Mouse (Mus musculus) stomach, embryonic 14.5 days (tissue): ENCODE data around the gene Lgals9. TPM values are rescaled to one million over a fixed set of nuclear protein-coding genes. Genes with fewer than 3 reads are reported as not detected.
A peak's percentile ranks its signal among the peaks of the same experiment; 100 is the strongest.

Experiments
- ATAC-seq: fragments of 200-750 bp; cut with Nextera tagmentation; 2 replicates; pipeline ENCODE4 v1.8.0; 2017; ENCODE audit warnings: low read depth, moderate TSS enrichment; ENCODE audit not compliant: insufficient number of reproducible peaks, insufficient read depth, low FRiP score
- H3K27ac ChIP-seq: fragments of 300-500 bp; sonication (generic); 2 replicates; pipeline ENCODE4 v1.5.1; 2014; ENCODE audit warnings: mild to moderate bottlenecking, low read length, moderate library complexity, mixed read lengths
- H3K27me3 ChIP-seq: fragments of 300-500 bp; sonication (generic); 2 replicates; pipeline ENCODE4 v1.6.1; 2014; ENCODE audit warnings: low read length, control low read depth, mixed read lengths; ENCODE audit not compliant: control insufficient read depth, insufficient read depth
- H3K36me3 ChIP-seq: fragments of 300-500 bp; sonication (generic); 2 replicates; pipeline ENCODE4 v1.6.1; 2014; ENCODE audit warnings: mild to moderate bottlenecking, control low read depth, low read length, moderate library complexity, mixed read lengths; ENCODE audit not compliant: control insufficient read depth, insufficient read depth
- H3K4me1 ChIP-seq: fragments of 300-500 bp; sonication (generic); 2 replicates; pipeline ENCODE4 v1.6.1; 2014; ENCODE audit warnings: low read length, control low read depth, mixed read lengths; ENCODE audit not compliant: control insufficient read depth, insufficient read depth
- H3K4me2 ChIP-seq: fragments of 300-500 bp; sonication (generic); replicated peaks from 2 replicates; pipeline ENCODE4 v1.6.1; 2014; ENCODE audit warnings: low read depth, low read length, control low read depth
- H3K4me3 ChIP-seq: fragments of 300-500 bp; sonication (generic); 2 replicates; pipeline ENCODE4 v1.5.1; 2014; ENCODE audit warnings: low read depth, low read length, control low read depth
- H3K9ac ChIP-seq: fragments of 300-500 bp; sonication (generic); replicated peaks from 2 replicates; pipeline ENCODE4 v1.6.1; 2014; ENCODE audit warnings: low read depth, mild to moderate bottlenecking, control low read depth, low read length, moderate library complexity, mixed read lengths
- H3K9me3 ChIP-seq: fragments of 300-500 bp; sonication (generic); 2 replicates; pipeline ENCODE4 v1.6.1; 2016; ENCODE audit warnings: low read depth, low read length, control low read depth; ENCODE audit not compliant: control insufficient read depth
- WGBS: fragments of 180-500 bp; shearing (Covaris S2); extraction: QIAGEN DNeasy Blood & Tissue Kit; methylation state at CpG from one replicate; pipeline ENCODE4 v1.1.7; 2014; 5-methylcytosine and 5-hydroxymethylcytosine counted together
- polyA plus RNA-seq: library from polyadenylated mRNA; unstranded; fragments of >200 nt; fragmentation: Nextera tagmentation; extraction: Ambion mirVana; gene quantifications from 2 replicates; pipeline ENCODE4 v1.2.1, GENCODE M21; 2014

Lgals9 gene
- polyA plus RNA-seq, 1 experiment from 2014 or later, result 32.9 TPM

DNA sequence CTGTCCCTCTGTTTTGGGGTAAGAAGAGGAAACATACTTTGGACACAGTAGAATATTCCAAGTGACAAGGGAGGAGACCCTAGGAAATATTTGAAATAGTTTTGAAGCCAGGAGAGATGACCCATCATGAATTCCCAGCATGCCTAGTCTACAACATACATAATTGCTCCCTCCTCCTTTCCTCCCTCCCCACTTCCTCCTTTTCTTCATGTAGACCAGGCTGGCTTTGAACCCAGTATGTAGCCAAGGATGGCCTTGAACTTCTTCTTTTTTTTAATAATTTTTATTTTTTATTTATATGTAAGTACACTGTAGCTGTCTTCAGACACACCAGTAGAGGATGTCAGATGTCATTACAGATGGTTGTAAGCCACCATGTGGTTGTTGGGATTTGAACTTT is 759 bp upstream of the Lgals9 start:
- Histone ChIP-seq H3K27ac (no peak overlapping the region), H3K4me3 (no peak overlapping the region), H3K4me1 (0 out of 2 replicates have a peak, but pooled peaks cover 5% of the 10 kb centered on the region), H3K4me2 (no peak overlapping the region), H3K9me3 (peaks cover 3% of the 10 kb centered on the region; the same call in 1 of the 2 replicates), H3K9ac (no peak overlapping the region), H3K36me3 (no peaks in the 10 kb centered on the region), H3K27me3 (no peaks in the 10 kb centered on the region)
- ATAC-seq, result no peak

DNA sequence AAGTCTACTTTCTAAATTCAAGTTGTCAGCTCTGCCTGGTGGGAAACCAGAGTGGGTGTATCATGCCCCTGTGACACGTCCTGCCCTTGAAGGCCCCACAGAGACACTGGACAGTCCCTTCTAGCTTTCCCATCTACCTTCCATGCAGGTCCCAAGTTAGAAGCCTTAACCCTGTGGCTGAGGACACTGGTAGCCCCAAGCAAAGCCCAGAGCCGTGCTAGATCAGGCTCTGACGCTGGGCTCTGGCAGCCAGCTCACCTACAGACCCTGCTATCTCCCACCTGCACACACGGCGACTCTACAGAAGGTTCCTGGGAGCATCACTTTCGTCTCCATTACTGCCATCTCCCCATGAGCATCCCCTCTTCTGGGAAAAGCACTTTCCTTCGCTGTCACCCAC is 1.2 kb downstream of the Lgals9 start:
- H3K4me1 ChIP-seq, result 0 out of 2 replicates have a peak, but pooled peaks cover 5% of the 10 kb centered on the region
- 88% methylated on average over 7 of the region's 7 CpGs for WGBS
- H3K4me2 ChIP-seq, result no peak overlapping the region
- H3K9ac ChIP-seq, result no peak overlapping the region
- H3K4me3 ChIP-seq, result no peak overlapping the region
- H3K9me3 ChIP-seq, result no peaks in the 10 kb centered on the region
- no peaks in the 10 kb centered on the region for H3K36me3 ChIP-seq
- ATAC-seq, result no peak
- H3K27me3 ChIP-seq, result no peaks in the 10 kb centered on the region
- H3K27ac ChIP-seq, result no peak overlapping the region

DNA sequence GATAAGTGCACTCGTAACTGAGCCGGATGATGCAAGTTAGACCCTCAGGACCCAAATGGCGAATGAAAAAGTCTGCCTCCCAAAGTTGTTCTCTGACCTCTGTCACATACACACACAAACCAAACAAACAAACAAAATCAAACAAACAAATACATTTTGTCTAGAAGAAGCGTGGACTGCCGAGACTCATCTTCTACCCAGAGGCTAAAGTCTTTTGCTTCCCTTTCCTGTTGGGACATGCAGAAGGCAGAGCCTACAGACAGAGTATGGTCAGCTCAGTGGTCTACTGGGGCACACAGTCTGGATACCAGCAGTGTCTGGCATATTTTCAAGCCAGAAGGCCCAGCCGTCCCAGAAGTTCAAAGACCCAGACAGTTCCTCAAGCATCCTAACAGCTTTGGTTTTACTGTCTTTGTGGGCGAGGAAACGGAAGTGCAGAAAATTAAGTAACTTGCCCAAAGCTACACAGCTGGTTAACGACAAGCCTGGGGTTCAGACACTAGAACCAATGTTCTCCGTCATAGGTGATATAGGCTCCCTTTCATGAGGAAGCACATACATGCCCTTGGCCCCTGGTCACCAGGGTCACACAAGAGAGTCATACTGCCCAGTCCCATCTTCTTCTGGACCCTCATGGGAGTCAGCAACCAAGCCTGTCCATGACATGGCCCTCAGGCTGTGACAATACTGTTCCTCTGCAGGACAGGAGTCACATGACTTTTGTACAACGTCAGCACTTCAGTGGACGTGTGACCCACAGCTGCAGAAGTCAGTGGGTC is 2.0 kb downstream of the Lgals9 start:
- ATAC-seq, result no peak
- no peak overlapping the region for H3K4me2 ChIP-seq
- no peaks in the 10 kb centered on the region for H3K9me3 ChIP-seq
- no peak overlapping the region for H3K4me3 ChIP-seq
- no peak overlapping the region for H3K27ac ChIP-seq
- H3K9ac ChIP-seq, result no peak overlapping the region
- H3K27me3 ChIP-seq, result no peaks in the 10 kb centered on the region
- H3K36me3 ChIP-seq, result no peaks in the 10 kb centered on the region
- 0 out of 2 replicates have a peak, but pooled peaks cover 5% of the 10 kb centered on the region for H3K4me1 ChIP-seq
- 78% methylated on average over 12 of the region's 12 CpGs for WGBS

DNA sequence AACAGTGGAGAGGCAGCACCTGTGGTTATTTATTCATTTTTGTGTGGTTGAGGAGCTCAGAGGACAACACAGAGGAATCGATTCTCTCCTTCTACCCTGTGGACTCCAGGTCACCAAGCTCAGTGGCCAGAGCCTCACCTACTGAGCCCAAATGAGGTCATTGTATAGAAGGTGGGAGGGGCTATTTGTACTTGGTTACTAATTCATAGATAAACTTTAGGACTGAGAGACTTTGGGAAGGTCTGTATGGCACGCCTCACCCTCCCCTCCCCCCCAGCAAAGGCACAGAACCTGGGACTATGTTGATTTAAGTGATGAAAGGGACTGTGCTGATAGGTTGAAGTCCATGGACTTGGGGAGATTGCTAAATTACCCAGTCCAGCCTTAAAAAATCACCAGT is 2.7 kb downstream of the Lgals9 start:
- no peak overlapping the region for H3K27ac ChIP-seq

DNA sequence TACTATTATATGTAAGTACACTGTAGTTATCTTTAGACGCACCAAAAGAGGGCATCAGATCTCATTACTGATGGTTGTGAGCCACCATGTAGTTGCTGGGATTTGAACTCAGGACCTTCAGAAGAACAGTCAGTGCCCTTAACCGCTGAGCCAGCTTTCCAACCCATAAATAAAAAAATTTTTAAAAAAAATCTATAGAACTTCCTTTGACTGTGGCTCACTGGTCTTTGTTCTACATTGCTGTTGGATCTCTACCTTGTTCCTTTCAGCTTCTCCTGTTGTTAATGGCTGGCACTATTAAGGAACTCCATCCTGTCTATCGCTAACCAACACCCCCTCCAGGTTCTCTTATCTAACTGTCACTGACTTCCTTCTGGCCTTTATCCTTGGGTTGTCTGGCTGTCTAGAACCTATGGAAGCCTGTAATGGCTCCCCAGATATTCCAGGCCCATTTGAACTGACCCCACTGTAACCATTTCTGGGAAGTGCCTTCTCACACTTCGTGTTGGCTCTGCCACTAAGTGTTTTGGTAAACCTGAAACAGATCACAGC is 4.6 kb downstream of the Lgals9 start:
- no peak overlapping the region for H3K4me3 ChIP-seq
- H3K9ac ChIP-seq, result no peak overlapping the region
- 76% methylated on average over 4 of the region's 4 CpGs for WGBS
- H3K27me3 ChIP-seq, result no peaks in the 10 kb centered on the region
- H3K36me3 ChIP-seq, result no peaks in the 10 kb centered on the region
- 0 out of 2 replicates have a peak, but pooled peaks cover 5% of the 10 kb centered on the region for H3K4me1 ChIP-seq
- H3K4me2 ChIP-seq, result no peak overlapping the region
- H3K9me3 ChIP-seq, result no peaks in the 10 kb centered on the region
- no peak for ATAC-seq
- H3K27ac ChIP-seq, result no peak overlapping the region

More for the DNA sequence above, 2.7 kb downstream of the Lgals9 start:
- H3K4me1 ChIP-seq, result 0 out of 2 replicates have a peak, but pooled peaks cover 5% of the 10 kb centered on the region
- H3K4me2 ChIP-seq, result no peak overlapping the region
- ATAC-seq, result peak; percentile 89
- H3K9me3 ChIP-seq, result no peaks in the 10 kb centered on the region
- H3K4me3 ChIP-seq, result no peak overlapping the region
- no peaks in the 10 kb centered on the region for H3K36me3 ChIP-seq
- no peak overlapping the region for H3K9ac ChIP-seq
- no peaks in the 10 kb centered on the region for H3K27me3 ChIP-seq
- WGBS, result 62% methylated on average over 2 of the region's 2 CpGs

DNA sequence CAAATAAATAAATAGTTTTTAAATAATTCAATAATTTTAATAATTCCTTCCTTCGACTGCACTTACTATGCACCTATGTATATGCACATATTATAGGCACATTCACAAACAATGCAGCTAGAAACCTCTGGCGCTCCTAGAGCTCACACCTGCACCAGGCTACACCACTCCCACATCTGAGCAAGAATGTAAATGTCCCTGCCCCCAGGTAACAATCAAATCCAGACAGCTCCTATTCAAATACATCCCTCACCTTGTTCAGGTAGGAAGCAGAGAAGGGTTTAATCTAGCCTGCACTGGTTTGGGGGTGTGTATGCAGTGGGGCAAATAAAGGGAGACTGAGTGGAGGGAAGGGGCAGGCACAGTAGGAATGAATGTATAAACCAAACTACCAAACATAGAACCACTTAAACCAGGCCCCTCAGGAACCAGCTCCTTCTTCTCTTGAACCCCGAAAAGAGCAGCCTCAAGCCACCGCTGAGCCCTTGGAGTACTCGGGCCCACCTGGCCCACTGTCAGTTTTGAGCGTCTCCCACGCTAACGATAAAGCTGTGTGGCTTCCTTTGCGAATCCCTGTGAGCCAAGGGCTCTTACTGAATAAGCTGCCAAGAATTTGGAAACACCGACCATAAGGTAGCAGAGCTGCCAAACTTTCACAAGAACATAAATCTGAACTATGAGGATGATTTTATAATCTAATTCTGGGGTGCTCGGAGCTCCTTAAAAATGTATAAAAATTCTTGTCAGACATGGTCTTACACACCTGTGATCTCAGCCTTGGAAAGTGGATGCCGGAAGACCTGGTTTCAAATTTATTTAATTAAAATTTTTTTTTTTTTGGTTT is 6.3 kb downstream of the Lgals9 start:
- no peaks in the 10 kb centered on the region for H3K36me3 ChIP-seq
- no peak overlapping the region for H3K4me3 ChIP-seq
- H3K27me3 ChIP-seq, result no peaks in the 10 kb centered on the region
- no peaks in the 10 kb centered on the region for H3K9me3 ChIP-seq
- peaks cover under 1% of the 10 kb centered on the region; the same call in 1 of the 2 replicates for H3K4me1 ChIP-seq
- ATAC-seq, result no peak
- no peak overlapping the region for H3K9ac ChIP-seq
- H3K27ac ChIP-seq, result no peak overlapping the region
- 75% methylated on average over 12 of the region's 12 CpGs for WGBS
- H3K4me2 ChIP-seq, result no peak overlapping the region

DNA sequence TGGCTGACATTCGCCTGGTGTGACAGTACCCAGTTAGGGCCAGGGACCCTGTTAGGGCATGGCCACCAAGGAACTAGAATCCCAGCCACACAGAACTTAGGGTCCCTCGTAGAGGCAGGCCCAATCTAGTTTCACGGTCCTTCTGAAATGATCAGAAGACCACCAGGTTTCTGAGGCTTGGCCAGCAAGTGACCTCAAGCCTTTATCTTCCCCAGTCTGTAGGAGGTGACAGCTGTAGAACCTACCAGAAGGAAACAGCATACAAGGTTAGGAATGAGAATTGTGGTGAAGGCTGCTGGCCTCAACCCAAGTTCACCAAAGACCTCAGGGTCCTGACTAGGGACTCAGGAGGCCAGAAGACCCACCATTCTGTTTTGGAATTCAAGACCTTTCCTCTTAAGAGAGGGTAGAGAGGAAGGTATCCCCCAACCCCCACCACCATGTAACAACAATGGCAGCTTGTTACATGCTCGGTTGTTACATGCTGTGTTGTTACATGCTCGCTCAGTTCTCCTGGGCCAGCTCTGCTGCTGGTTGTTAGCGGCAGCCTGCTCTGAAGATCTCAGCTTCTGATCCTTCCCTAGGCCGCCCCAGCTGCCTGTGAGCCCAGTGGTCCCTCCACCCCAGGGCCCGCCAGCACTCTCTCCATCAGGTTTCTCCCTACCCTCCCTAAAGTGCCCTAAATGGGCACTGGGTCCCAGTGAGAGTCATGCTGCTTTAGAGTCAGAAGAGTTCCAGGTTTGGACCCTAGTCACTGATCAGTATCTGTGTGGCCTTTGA is 7.8 kb downstream of the Lgals9 start:
- Histone ChIP-seq H3K4me3 (no peak overlapping the region), H3K27me3 (no peaks in the 10 kb centered on the region), H3K4me1 (peaks cover 5% of the 10 kb centered on the region), H3K27ac (no peak overlapping the region), H3K9ac (no peak overlapping the region), H3K36me3 (no peaks in the 10 kb centered on the region), H3K4me2 (no peak overlapping the region), H3K9me3 (no peaks in the 10 kb centered on the region)
- no peak for ATAC-seq
- 74% methylated on average over 8 of the region's 8 CpGs for WGBS
